Mouse (Mus musculus) CH12.LX (cell line): ENCODE measurements at regions not wholly inside any gene's neighbourhood (a gene's known extent, or its start where the extent isn't known, plus 50 kb on each side); places are given as distances from the start of the nearest gene placed in this dataset.

ENCODE experiments used
- DNase-seq: peaks from one replicate; pipeline ENCODE4 v3.0.0-alpha.2; 2013; ENCODE audit errors: extremely low read depth
- H3K27ac ChIP-seq: 2 replicates; pipeline ENCODE4 v1.5.1; 2012; ENCODE audit warnings: low read depth, mild to moderate bottlenecking, control low read depth, moderate library complexity; ENCODE audit not compliant: insufficient read depth
- H3K27me3 ChIP-seq: replicated peaks from 2 replicates; pipeline ENCODE3; 2012; ENCODE audit warnings: inconsistent platforms
- H3K36me3 ChIP-seq, 2 experiments: replicated peaks in 1 of 2; 2 replicates each; pipeline versions ENCODE3 to v1.6.1; 2012; ENCODE audit warnings: inconsistent platforms in 1 of 2, low read length in 1 of 2, mild to moderate bottlenecking in 1 of 2, mixed read lengths in 1 of 2, moderate library complexity in 1 of 2; ENCODE audit not compliant: control insufficient read depth in 1 of 2, insufficient read depth in 1 of 2
- H3K4me1 ChIP-seq, 2 experiments: 2 replicates each; pipeline ENCODE4 v1.6.1; 2012; ENCODE audit warnings: inconsistent platforms in 1 of 2, moderate library complexity in 1 of 2; ENCODE audit not compliant: insufficient read depth in 2 of 2, control insufficient read depth in 1 of 2
- H3K4me2 ChIP-seq: 2 replicates; pipeline ENCODE4 v1.6.1; 2012; ENCODE audit warnings: low read depth, mild to moderate bottlenecking, control low read depth; ENCODE audit not compliant: poor library complexity, insufficient read depth, severe bottlenecking
- H3K4me3 ChIP-seq, 3 experiments: fragments of 150-350 bp in 1 of 3; sonication (generic) in 1 of 3; replicated peaks in 1 of 3; 2 replicates each; pipeline versions ENCODE3 to v1.5.1; 2011 to 2012; ENCODE audit warnings: low read depth in 2 of 3, low read length in 2 of 3, mild to moderate bottlenecking in 2 of 3, moderate library complexity in 2 of 3, control low read depth in 1 of 3, improper control_type of control experiment in 1 of 3, inconsistent platforms in 1 of 3, mixed read lengths in 1 of 3; ENCODE audit not compliant: poor library complexity in 1 of 3
- H3K79me2 ChIP-seq: replicated peaks from 2 replicates; pipeline ENCODE4 v1.6.1; 2012; ENCODE audit warnings: mild to moderate bottlenecking, moderate library complexity; ENCODE audit not compliant: control insufficient read depth, poor library complexity, insufficient read depth, severe bottlenecking; ENCODE audit errors: extremely low read depth
- H3K9ac ChIP-seq: 2 replicates; pipeline ENCODE4 v1.6.1; 2012; ENCODE audit warnings: low read depth, mild to moderate bottlenecking, control low read depth, moderate library complexity; ENCODE audit not compliant: insufficient read depth
- H3K9me3 ChIP-seq: replicated peaks from 2 replicates; pipeline ENCODE3; 2012; ENCODE audit warnings: low read length, inconsistent platforms, mixed read lengths
- BHLHE40 ChIP-seq: IDR thresholded peaks from 2 replicates; pipeline ENCODE4 v1.6.1; 2011; ENCODE audit warnings: mild to moderate bottlenecking, low read depth, low read length, improper control_type of control experiment
- CHD1 ChIP-seq: IDR thresholded peaks from 2 replicates; pipeline ENCODE4 v1.6.1; 2012; ENCODE audit warnings: low read depth, low read length, improper control_type of control experiment, inconsistent platforms
- CTCF ChIP-seq, 2 experiments: IDR thresholded peaks in 1 of 2; conservative IDR thresholded peaks in 1 of 2; 2 replicates each; pipeline ENCODE4 v1.5.1; 2011 to 2012; ENCODE audit warnings: low read depth in 2 of 2, low read length in 2 of 2, improper control_type of control experiment in 1 of 2, inconsistent platforms in 1 of 2, mild to moderate bottlenecking in 1 of 2, moderate library complexity in 1 of 2
- ELF1 ChIP-seq: IDR thresholded peaks from 2 replicates; pipeline ENCODE4 v1.6.1; 2014; ENCODE audit warnings: low read depth, mild to moderate bottlenecking, inconsistent platforms, low read length, improper control_type of control experiment
- GABPA ChIP-seq: IDR thresholded peaks from 2 replicates; pipeline ENCODE4 v1.6.1; 2012; ENCODE audit warnings: low read depth, low read length, improper control_type of control experiment, inconsistent platforms; ENCODE audit not compliant: insufficient replicate concordance
- IRF4 ChIP-seq: IDR thresholded peaks from 2 replicates; pipeline ENCODE4 v1.6.1; 2014; ENCODE audit warnings: low read depth, mild to moderate bottlenecking, inconsistent platforms, low read length, improper control_type of control experiment
- JUN ChIP-seq: IDR thresholded peaks from 2 replicates; pipeline ENCODE4 v1.6.1; 2011; ENCODE audit warnings: low read depth, mild to moderate bottlenecking, low read length, improper control_type of control experiment, moderate library complexity; ENCODE audit not compliant: insufficient read depth
- JUND ChIP-seq: conservative IDR thresholded peaks from 2 replicates; pipeline ENCODE4 v1.6.1; 2011; ENCODE audit warnings: low read depth, low read length, improper control_type of control experiment
- KAT2A ChIP-seq: IDR thresholded peaks from 2 replicates; pipeline ENCODE4 v1.6.1; 2012; ENCODE audit warnings: low read length, improper control_type of control experiment, inconsistent platforms; ENCODE audit not compliant: insufficient replicate concordance
- MAFK ChIP-seq: IDR thresholded peaks from 2 replicates; pipeline ENCODE4 v1.6.1; 2011; ENCODE audit warnings: low read length, improper control_type of control experiment; ENCODE audit not compliant: insufficient replicate concordance
- MAX ChIP-seq: IDR thresholded peaks from 2 replicates; pipeline ENCODE4 v1.6.1; 2011; ENCODE audit warnings: low read length, improper control_type of control experiment
- MXI1 ChIP-seq: IDR thresholded peaks from 2 replicates; pipeline ENCODE4 v1.6.1; 2011; ENCODE audit warnings: mild to moderate bottlenecking, low read depth, low read length, improper control_type of control experiment
- MYC ChIP-seq: IDR thresholded peaks from 2 replicates; pipeline ENCODE4 v1.6.1; 2011; ENCODE audit warnings: low read depth, mild to moderate bottlenecking, improper control_type of control experiment, low read length
- PAX5 ChIP-seq: IDR thresholded peaks from 2 replicates; pipeline ENCODE4 v1.6.1; 2012; ENCODE audit warnings: low read length, inconsistent platforms, mixed read lengths
- POLR2A ChIP-seq: IDR thresholded peaks from 2 replicates; pipeline ENCODE4 v1.6.1; 2011; ENCODE audit warnings: low read depth, mild to moderate bottlenecking, improper control_type of control experiment, low read length
- POLR2AphosphoS2 ChIP-seq: IDR thresholded peaks from 2 replicates; pipeline ENCODE4 v1.6.1; 2011; ENCODE audit warnings: low read depth, low read length, improper control_type of control experiment
- SIN3A ChIP-seq: IDR thresholded peaks from 2 replicates; pipeline ENCODE4 v1.6.1; 2012; ENCODE audit warnings: low read length, improper control_type of control experiment, inconsistent platforms
- SMC3 ChIP-seq: IDR thresholded peaks from 2 replicates; pipeline ENCODE4 v1.6.1; 2011; ENCODE audit warnings: low read depth, low read length, improper control_type of control experiment
- UBTF ChIP-seq: IDR thresholded peaks from 2 replicates; pipeline ENCODE4 v1.6.1; 2012; ENCODE audit warnings: low read depth, mild to moderate bottlenecking, inconsistent platforms, low read length, improper control_type of control experiment, moderate library complexity
- ZC3H11A ChIP-seq: IDR thresholded peaks from 2 replicates; pipeline ENCODE4 v1.6.1; 2012; ENCODE audit warnings: low read depth, mild to moderate bottlenecking, inconsistent platforms, low read length, improper control_type of control experiment
- ZKSCAN1 ChIP-seq: IDR thresholded peaks from 2 replicates; pipeline ENCODE4 v1.6.1; 2012; ENCODE audit warnings: low read depth, inconsistent platforms, low read length, improper control_type of control experiment, borderline replicate concordance
- ZMIZ1 ChIP-seq: IDR thresholded peaks from 2 replicates; pipeline ENCODE4 v1.6.1; 2012; ENCODE audit warnings: low read depth, mild to moderate bottlenecking, inconsistent platforms, low read length, improper control_type of control experiment
- ZNF384 ChIP-seq: IDR thresholded peaks from 2 replicates; pipeline ENCODE4 v1.6.1; 2012; ENCODE audit warnings: low read depth, low read length, improper control_type of control experiment, inconsistent platforms
- dilution Hi-C: fragments of 300-500 bp; cut with MboI; formaldehyde crosslinking; loops from 2 replicates; pipeline ENCODE4 v1.14.3; 2020; ENCODE audit warnings: low sequenced_read_pairs; ENCODE audit not compliant: extremely low pct_unique_long_range_greater_than_20kb, extremely low pct_ligation_motif_present
- in situ Hi-C: fragments of 300-500 bp; cut with MboI; formaldehyde crosslinking; loops from 3 replicates; pipeline ENCODE4 v1.14.3; 2019; ENCODE audit warnings: low sequenced_read_pairs, low pct_ligation_motif_present, low pct_unique_long_range_greater_than_20kb, mixed read lengths

GRCm38 (mm10) chr16:12359116-12359515, 375.2 kb downstream of the Shisa9 start:
- peaks cover 3% of the 10 kb centered on the region for H3K27me3 ChIP-seq
- no peak overlapping the region for H3K27ac ChIP-seq
- no peaks in the 10 kb centered on the region for H3K4me1 ChIP-seq
- no peak overlapping the region for H3K4me2 ChIP-seq
- in situ Hi-C loops (no loop called here), dilution Hi-C loops (no loop called here)
- no peaks in the 10 kb centered on the region for H3K36me3 ChIP-seq
- DNase-seq, result peak; percentile 18
- no peak for TF ChIP-seq KAT2A
- no peak for TF ChIP-seq MXI1
- no peak for TF ChIP-seq JUND
- no peak for TF ChIP-seq IRF4
- TF ChIP-seq SIN3A, result no peak
- TF ChIP-seq UBTF, result no peak
- no peak for TF ChIP-seq ZC3H11A
- no peak for TF ChIP-seq PAX5
- TF ChIP-seq JUN, result no peak
- no peak for TF ChIP-seq ELF1
- TF ChIP-seq POLR2A, result no peak
- no peak for TF ChIP-seq ZMIZ1
- TF ChIP-seq CTCF (conservative IDR thresholded peaks at IDR 0.05 in 1 of 2, IDR thresholded peaks at IDR 0.05 in 1 of 2; ENCODE audit: low read depth in 2 of 2, low read length in 2 of 2), result no peak
- TF ChIP-seq ZKSCAN1, result no peak
- no peak for TF ChIP-seq ZNF384
- no peak for TF ChIP-seq GABPA
- TF ChIP-seq POLR2AphosphoS2, result no peak
- TF ChIP-seq MAFK, result no peak
- no peak for TF ChIP-seq MYC
- no peak for TF ChIP-seq MAX
- H3K4me3 ChIP-seq, result no peak overlapping the region
- H3K9ac ChIP-seq, result no peak overlapping the region
- no peaks in the 10 kb centered on the region for H3K79me2 ChIP-seq
- H3K9me3 ChIP-seq, result peaks cover 3% of the 10 kb centered on the region

GRCm38 (mm10) chr16:12389545-12389944, 405.6 kb downstream of the Shisa9 start:
- Histone ChIP-seq H3K27ac (no peak overlapping the region), H3K36me3 (no peaks in the 10 kb centered on the region), H3K4me2 (no peak overlapping the region), H3K9ac (no peak overlapping the region), H3K4me3 (no peak overlapping the region), H3K4me1 (no peaks in the 10 kb centered on the region), H3K79me2 (no peaks in the 10 kb centered on the region; the same call in 1 of the 2 replicates), H3K27me3 (peaks cover 65% of the 10 kb centered on the region), H3K9me3 (no peaks in the 10 kb centered on the region)
- TF ChIP-seq ZNF384 (no peak), JUND (no peak), POLR2A (no peak), SMC3 (no peak), BHLHE40 (no peak), CHD1 (no peak)
- dilution Hi-C loops (no loop called here), in situ Hi-C loops (no loop called here)
- DNase-seq, result no peak
